Mouse (Mus musculus) heart, embryonic 11.5 days (tissue): Measurements from ENCODE around the gene Mocs2. TPM values are rescaled to one million over a fixed set of nuclear protein-coding genes. Genes with fewer than 3 reads are reported as not detected.

Experiments used
- ATAC-seq: fragments of 200-750 bp; cut with Nextera tagmentation; replicated peaks from 2 replicates; pipeline ENCODE4 v1.8.0; 2017; ENCODE audit warnings: moderate library complexity; ENCODE audit not compliant: insufficient number of reproducible peaks, low FRiP score, low TSS enrichment
- H3K27ac ChIP-seq: fragments of 300-500 bp; sonication (generic); 2 replicates; pipeline ENCODE4 v1.5.1; 2014; ENCODE audit warnings: mild to moderate bottlenecking, low read depth, low read length
- H3K27me3 ChIP-seq: fragments of 300-500 bp; sonication (generic); 2 replicates; pipeline ENCODE4 v1.6.1; 2014; ENCODE audit warnings: mild to moderate bottlenecking, low read length, mixed read lengths; ENCODE audit not compliant: control insufficient read depth, insufficient read depth
- H3K36me3 ChIP-seq: fragments of 300-500 bp; sonication (generic); 2 replicates; pipeline ENCODE4 v1.6.1; 2014; ENCODE audit warnings: mild to moderate bottlenecking, low read length, moderate library complexity, mixed read lengths; ENCODE audit not compliant: control insufficient read depth, insufficient read depth
- H3K4me1 ChIP-seq: fragments of 300-500 bp; sonication (generic); 2 replicates; pipeline ENCODE4 v1.6.1; 2014; ENCODE audit warnings: low read length; ENCODE audit not compliant: control insufficient read depth, insufficient read depth
- H3K4me2 ChIP-seq: fragments of 300-500 bp; sonication (generic); 2 replicates; pipeline ENCODE4 v1.6.1; 2014; ENCODE audit warnings: mild to moderate bottlenecking, moderate library complexity
- H3K4me3 ChIP-seq: fragments of 300-500 bp; sonication (generic); 2 replicates; pipeline ENCODE4 v1.5.1; 2014; ENCODE audit warnings: low read depth, low read length
- H3K9ac ChIP-seq: fragments of 300-500 bp; sonication (generic); 2 replicates; pipeline ENCODE4 v1.6.1; 2014; ENCODE audit warnings: mild to moderate bottlenecking, low read depth, low read length, moderate library complexity
- H3K9me3 ChIP-seq: fragments of 300-500 bp; sonication (generic); replicated peaks from 2 replicates; pipeline ENCODE4 v1.6.1; 2016; ENCODE audit warnings: low read length; ENCODE audit not compliant: control insufficient read depth
- whole genome bisulfite sequencing: fragments of 180-500 bp; shearing (Covaris S2); extraction: QIAGEN DNeasy Blood & Tissue Kit; methylation state at CpG from one replicate; pipeline ENCODE4 v1.1.7; 2014; ENCODE audit not compliant: insufficient replicate concordance; 5-methylcytosine and 5-hydroxymethylcytosine counted together
- polyA plus RNA-seq: library from polyadenylated mRNA; unstranded; fragments of >200 nt; fragmentation: Nextera tagmentation; extraction: Ambion mirVana; gene quantifications from 2 replicates; pipeline ENCODE4 v1.2.1, GENCODE M21; 2014

The Mocs2 gene
- polyA plus RNA-seq, 1 experiment from 2014 or later = 56.6 TPM

DNA sequence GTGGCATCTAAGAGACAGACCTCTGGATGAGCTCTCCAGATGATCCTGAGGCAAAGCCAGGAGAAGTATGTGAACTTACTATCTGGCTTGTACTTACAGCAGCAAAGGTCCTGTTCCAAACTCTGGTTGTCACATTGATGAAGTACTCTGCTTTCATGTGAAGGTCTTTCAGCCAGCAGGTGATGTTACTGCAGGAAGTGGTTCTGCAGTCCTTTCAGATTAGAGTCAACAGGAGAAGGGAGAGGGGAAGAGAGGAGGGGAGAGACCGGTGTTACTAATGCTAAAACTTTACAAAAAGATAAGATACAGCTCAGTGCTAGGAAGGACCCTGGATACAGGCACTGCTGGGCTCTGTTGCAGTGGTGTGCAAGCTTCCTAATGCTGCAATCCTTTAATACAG, 25.3 kb downstream of the Mocs2 start:
- 0% methylated on average over 1 of the region's 1 CpGs for WGBS

DNA sequence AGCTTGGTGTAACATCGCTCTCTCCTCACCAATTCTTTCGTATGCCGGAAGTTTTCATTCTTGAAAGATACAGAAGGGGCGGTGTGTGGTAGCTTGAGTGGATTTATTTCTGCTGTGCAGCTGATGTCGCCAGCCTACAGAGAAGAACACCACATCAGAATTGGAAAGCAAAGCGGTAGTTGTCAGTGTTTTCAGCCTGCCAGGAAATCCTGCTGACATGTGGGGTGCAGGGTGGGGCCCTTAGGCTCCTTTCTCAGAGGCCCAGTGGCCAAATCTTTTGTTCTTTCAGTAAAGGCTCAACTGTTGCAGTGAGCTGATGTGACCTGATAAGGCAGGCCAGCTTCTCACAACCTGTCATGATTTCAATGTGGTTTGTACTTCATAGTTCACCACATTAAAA, 27.8 kb downstream of the Mocs2 start:
- no peak overlapping the region for H3K27ac ChIP-seq
- H3K4me3 ChIP-seq = no peak overlapping the region
- H3K4me2 ChIP-seq = no peak overlapping the region
- no peaks in the 10 kb centered on the region for H3K36me3 ChIP-seq
- H3K9me3 ChIP-seq = no peaks in the 10 kb centered on the region
- WGBS = 83% methylated on average over 6 of the region's 6 CpGs
- H3K27me3 ChIP-seq = no peaks in the 10 kb centered on the region
- H3K4me1 ChIP-seq = no peaks in the 10 kb centered on the region
- no peak for ATAC-seq
- H3K9ac ChIP-seq = no peak overlapping the region

More for the DNA sequence above, 25.3 kb downstream of the Mocs2 start:
- Histone ChIP-seq H3K27me3 (no peaks in the 10 kb centered on the region), H3K36me3 (no peaks in the 10 kb centered on the region), H3K9me3 (no peaks in the 10 kb centered on the region), H3K4me2 (no peak overlapping the region), H3K9ac (no peak overlapping the region), H3K27ac (no peak overlapping the region), H3K4me1 (0 out of 2 replicates have a peak, but pooled peaks cover 4% of the 10 kb centered on the region), H3K4me3 (no peak overlapping the region)
- no peak for ATAC-seq

GRCm38 (mm10) chr13:114848945-114849344, 30.9 kb downstream of the Mocs2 start:
- 69% methylated on average over 3 of the region's 3 CpGs for WGBS
- Histone ChIP-seq H3K27me3 (no peaks in the 10 kb centered on the region), H3K9ac (no peak overlapping the region), H3K9me3 (no peaks in the 10 kb centered on the region), H3K4me1 (no peaks in the 10 kb centered on the region), H3K27ac (no peak overlapping the region), H3K4me3 (no peak overlapping the region), H3K4me2 (no peak overlapping the region), H3K36me3 (no peaks in the 10 kb centered on the region)
- no peak for ATAC-seq

DNA sequence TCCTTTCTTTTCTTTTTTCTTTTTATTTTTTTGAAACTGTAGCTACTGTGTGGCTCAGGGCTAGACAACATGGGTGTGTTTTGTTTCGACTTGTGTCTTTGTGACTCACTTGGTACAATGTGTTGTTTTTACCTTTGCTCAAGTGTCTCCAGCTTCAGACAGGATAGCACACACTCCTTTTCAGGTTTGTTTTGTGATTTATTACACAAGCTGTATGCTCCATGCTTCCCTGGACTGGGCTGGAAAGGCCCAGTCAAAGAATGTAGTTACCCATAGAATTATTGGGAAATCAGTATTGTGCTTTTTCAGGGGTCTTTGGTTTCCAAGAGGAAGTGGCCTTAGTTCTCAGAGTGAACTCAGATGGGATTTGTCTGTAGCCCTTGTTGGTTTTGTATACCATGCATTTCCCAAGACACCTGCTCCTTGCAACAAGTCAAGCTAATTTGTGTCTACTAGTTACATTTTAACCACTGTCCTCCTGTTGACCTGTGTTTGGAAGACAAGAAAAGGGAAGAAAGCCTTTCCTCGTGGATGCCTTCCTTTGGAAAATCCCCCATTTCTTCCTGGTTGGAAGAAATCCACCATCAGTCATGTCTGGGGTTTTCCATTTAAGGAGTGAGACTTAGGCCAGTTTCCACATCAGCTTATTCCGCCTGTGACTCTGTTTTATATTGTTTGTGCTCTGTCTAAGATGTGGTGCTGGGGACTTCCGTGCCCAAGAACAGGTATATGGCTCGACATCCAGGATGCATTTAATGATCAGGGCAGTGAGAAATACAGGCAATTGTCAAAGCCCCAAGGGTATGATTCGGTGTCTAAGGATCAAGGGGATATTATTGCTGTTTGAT, 34.5 kb downstream of the Mocs2 start:
- Histone ChIP-seq H3K27ac (no peak overlapping the region), H3K4me3 (no peak overlapping the region), H3K4me1 (no peaks in the 10 kb centered on the region; the same call in 1 of the 2 replicates), H3K27me3 (no peaks in the 10 kb centered on the region), H3K9me3 (no peaks in the 10 kb centered on the region), H3K9ac (no peak overlapping the region), H3K36me3 (no peaks in the 10 kb centered on the region), H3K4me2 (no peak overlapping the region)
- WGBS = 71% methylated on average over 6 of the region's 6 CpGs
- ATAC-seq = no peak

DNA sequence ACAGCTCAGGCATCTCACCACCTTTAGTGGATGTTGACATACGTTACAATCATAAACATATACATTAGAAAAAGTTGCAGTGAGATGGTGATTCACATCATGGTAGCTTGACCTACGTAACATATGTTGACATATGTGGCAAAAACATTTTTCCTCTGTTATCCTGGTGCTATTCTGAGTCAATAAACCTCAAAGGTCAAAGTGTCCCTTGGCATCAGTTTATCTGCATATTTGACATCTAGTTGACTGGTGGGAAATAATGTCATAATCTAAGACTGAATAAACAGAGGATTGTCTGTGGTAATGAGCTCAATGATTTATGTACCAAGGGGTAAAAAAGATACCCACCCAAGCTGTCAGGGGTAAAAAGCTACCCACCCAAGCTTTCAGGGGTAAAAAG, 35.1 kb downstream of the Mocs2 start:
- H3K36me3 ChIP-seq = no peaks in the 10 kb centered on the region
- no peak overlapping the region for H3K4me3 ChIP-seq
- no peaks in the 10 kb centered on the region for H3K27me3 ChIP-seq
- WGBS = 77% methylated on average over 2 of the region's 2 CpGs
- no peaks in the 10 kb centered on the region; the same call in 1 of the 2 replicates for H3K4me1 ChIP-seq
- H3K27ac ChIP-seq = no peak overlapping the region
- H3K9me3 ChIP-seq = no peaks in the 10 kb centered on the region
- no peak overlapping the region for H3K4me2 ChIP-seq
- ATAC-seq = no peak
- H3K9ac ChIP-seq = no peak overlapping the region

DNA sequence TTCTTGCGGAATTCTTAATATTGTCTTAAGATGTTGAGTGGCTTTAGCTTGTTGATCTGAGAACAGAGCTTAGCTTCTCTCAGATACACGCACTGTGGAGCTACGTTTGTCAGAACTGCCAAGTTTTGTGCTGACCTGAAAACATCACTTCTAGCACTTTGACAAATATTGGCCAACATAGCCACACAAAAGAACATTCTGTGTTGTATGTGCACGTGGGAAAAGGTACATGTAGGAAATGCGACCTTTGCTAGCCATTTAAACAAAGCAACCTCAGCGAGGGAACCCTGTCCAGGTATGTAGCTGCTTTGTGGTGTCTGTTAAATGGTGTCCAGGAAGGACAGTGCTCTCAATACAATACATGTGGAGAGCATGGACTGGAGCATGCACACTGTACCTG, 36.0 kb downstream of the Mocs2 start:
- Histone ChIP-seq H3K4me1 (no peaks in the 10 kb centered on the region; the same call in 1 of the 2 replicates), H3K27ac (no peak overlapping the region), H3K4me2 (no peak overlapping the region), H3K9me3 (no peaks in the 10 kb centered on the region), H3K9ac (no peak overlapping the region), H3K4me3 (no peak overlapping the region), H3K36me3 (no peaks in the 10 kb centered on the region), H3K27me3 (no peaks in the 10 kb centered on the region)
- no peak for ATAC-seq
- 80% methylated on average over 6 of the region's 6 CpGs for WGBS

DNA sequence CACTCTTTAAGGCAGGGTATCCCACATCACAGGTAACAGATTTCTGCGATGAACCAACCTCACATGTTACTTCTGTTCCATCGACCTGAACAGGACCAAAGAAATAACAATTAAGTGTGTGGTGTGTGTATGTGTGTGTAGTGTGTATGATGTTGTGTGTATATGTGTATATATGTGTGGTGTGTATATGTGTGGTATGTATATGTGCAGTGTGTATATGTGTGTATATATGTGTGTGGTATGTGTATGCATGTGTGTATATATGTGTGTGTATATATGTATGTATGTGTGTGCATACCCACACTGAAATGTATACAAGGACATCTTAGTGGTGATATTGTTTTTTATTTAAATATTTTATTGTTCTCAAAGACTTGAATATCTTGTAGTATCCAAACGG, 36.4 kb downstream of the Mocs2 start:
- H3K4me3 ChIP-seq = no peak overlapping the region
- WGBS = 85% methylated on average over 3 of the region's 3 CpGs
- no peak overlapping the region for H3K4me2 ChIP-seq
- H3K36me3 ChIP-seq = no peaks in the 10 kb centered on the region
- no peak overlapping the region for H3K9ac ChIP-seq
- ATAC-seq = no peak
- H3K9me3 ChIP-seq = no peaks in the 10 kb centered on the region
- no peaks in the 10 kb centered on the region; the same call in 1 of the 2 replicates for H3K4me1 ChIP-seq
- no peak overlapping the region for H3K27ac ChIP-seq
- no peaks in the 10 kb centered on the region for H3K27me3 ChIP-seq

GRCm38 (mm10) chr13:114855573-114856268, 37.7 kb downstream of the Mocs2 start:
- peak overlapping the region; percentile 53 for H3K4me2 ChIP-seq
- H3K9me3 ChIP-seq = no peaks in the 10 kb centered on the region
- WGBS = 26% methylated on average over 15 of the region's 15 CpGs
- no peaks in the 10 kb centered on the region for H3K27me3 ChIP-seq
- H3K27ac ChIP-seq = no peak overlapping the region
- peak overlapping the region; percentile 8; the same call in 1 of the 2 replicates for H3K4me3 ChIP-seq
- H3K36me3 ChIP-seq = no peaks in the 10 kb centered on the region
- no peaks in the 10 kb centered on the region; the same call in 1 of the 2 replicates for H3K4me1 ChIP-seq
- H3K9ac ChIP-seq = peak overlapping the region; percentile 39; the same call in 1 of the 2 replicates
- ATAC-seq = no peak
